Mouse (Mus musculus): Measurements from ENCODE around the gene Pigs. TPM values are rescaled to one million over a fixed set of nuclear protein-coding genes. Genes with fewer than 3 reads are reported as not detected.

Gene Pigs
- 88.3 and 89.0 TPM in 2 replicates for total RNA-seq (2014; rRNA removed)
- polyA plus RNA-seq (2015; fragmentation: Nextera tagmentation; extraction: Ambion mirVana) = 105 TPM in 2 replicates

- ATAC-seq = peak; percentile 95
- TF ChIP-seq CTCF (IDR thresholded peaks at IDR 0.05; ENCODE audit: low read depth) = peak; percentile 37
- no peaks in the 10 kb centered on the region for H3K9me3 ChIP-seq (ENCODE audit: low read length)
- peak within 1 kb of the TSS; percentile 88 for H3K4me2 ChIP-seq (ENCODE audit: low read depth, low read length)
- no peaks in the 10 kb centered on the region for H3K36me3 ChIP-seq (ENCODE audit: insufficient read depth, low read length)
- H3K27me3 ChIP-seq (ENCODE audit: insufficient read depth, low read length) = no peaks in the 10 kb centered on the region
- 12% methylated on average over 35 of the region's 37 CpGs for WGBS
- H3K9ac ChIP-seq (replicated peaks; ENCODE audit: low read length) = peak within 1 kb of the TSS; percentile 85
- H3K27ac ChIP-seq = peak within 1 kb of the TSS; percentile 43
- H3K4me1 ChIP-seq (ENCODE audit: insufficient read depth, low read length) = peaks cover 8% of the 10 kb centered on the region
- DNase-seq (ENCODE audit: low spot score) = peak; percentile 98
- peak within 1 kb of the TSS; percentile 81 for H3K4me3 ChIP-seq (ENCODE audit: low read length)
These were observed at the start of gene Pigs for GRCm38 (mm10) chr11:78327634-78328511. Gene Pigs (plus strand): TSS chr11:78328415.

- Histone ChIP-seq H3K27ac (no peak overlapping the region), H3K9ac (replicated peaks; ENCODE audit: low read length) (no peak overlapping the region), H3K4me2 (ENCODE audit: low read depth, low read length) (no peak overlapping the region), H3K4me1 (ENCODE audit: insufficient read depth, low read length) (no peaks in the 10 kb centered on the region), H3K4me3 (ENCODE audit: low read length) (no peak overlapping the region), H3K36me3 (ENCODE audit: insufficient read depth, low read length) (peaks cover 75% of the 10 kb centered on the region), H3K9me3 (ENCODE audit: low read length) (no peaks in the 10 kb centered on the region), H3K27me3 (ENCODE audit: insufficient read depth, low read length) (no peaks in the 10 kb centered on the region)
- ATAC-seq = no peak
- no peak for DNase-seq (ENCODE audit: low spot score)
- no peak for TF ChIP-seq CTCF (IDR thresholded peaks at IDR 0.05; ENCODE audit: low read depth)
- 82% methylated on average over 7 of the region's 7 CpGs for WGBS
These were observed 49.4 kb upstream of the Pigs start for GRCm38 (mm10) chr11:78278853-78279252.

GRCm38 (mm10) chr11:78279586-78279985, 48.6 kb upstream of the Pigs start:
- no peaks in the 10 kb centered on the region for H3K27me3 ChIP-seq (ENCODE audit: insufficient read depth, low read length)
- H3K27ac ChIP-seq = no peak overlapping the region
- peaks cover 80% of the 10 kb centered on the region for H3K36me3 ChIP-seq (ENCODE audit: insufficient read depth, low read length)
- WGBS = 73% methylated on average over 4 of the region's 4 CpGs
- peak; percentile 10 for DNase-seq (ENCODE audit: low spot score)
- H3K9ac ChIP-seq (replicated peaks; ENCODE audit: low read length) = no peak overlapping the region
- no peaks in the 10 kb centered on the region for H3K9me3 ChIP-seq (ENCODE audit: low read length)
- no peak overlapping the region for H3K4me3 ChIP-seq (ENCODE audit: low read length)
- H3K4me1 ChIP-seq (ENCODE audit: insufficient read depth, low read length) = no peaks in the 10 kb centered on the region
- H3K4me2 ChIP-seq (ENCODE audit: low read depth, low read length) = no peak overlapping the region
- no peak for ATAC-seq
- no peak for TF ChIP-seq CTCF (IDR thresholded peaks at IDR 0.05; ENCODE audit: low read depth)

- ATAC-seq = no peak
- WGBS = 96% methylated on average over 7 of the region's 7 CpGs
These were observed 39.0 kb upstream of the Pigs start for GRCm38 (mm10) chr11:78289146-78289763.

GRCm38 (mm10) chr11:78290654-78291053, 37.6 kb upstream of the Pigs start, which contains the start of gene BC030499:
Gene BC030499 (plus strand): TSS chr11:78290841.
- no peak for DNase-seq (ENCODE audit: low spot score)
- H3K27ac ChIP-seq = no peak within 1 kb of the TSS
- no peak within 1 kb of the TSS for H3K4me3 ChIP-seq (ENCODE audit: low read length)
- no peak for TF ChIP-seq CTCF (IDR thresholded peaks at IDR 0.05; ENCODE audit: low read depth)
- H3K9ac ChIP-seq (replicated peaks; ENCODE audit: low read length) = no peak within 1 kb of the TSS
- WGBS = 93% methylated on average over 4 of the region's 4 CpGs
- H3K36me3 ChIP-seq (ENCODE audit: insufficient read depth, low read length) = peaks cover 48% of the 10 kb centered on the region
- no peaks in the 10 kb centered on the region for H3K27me3 ChIP-seq (ENCODE audit: insufficient read depth, low read length)
- ATAC-seq = no peak
- no peaks in the 10 kb centered on the region for H3K9me3 ChIP-seq (ENCODE audit: low read length)
- H3K4me1 ChIP-seq (ENCODE audit: insufficient read depth, low read length) = no peaks in the 10 kb centered on the region
- no peak within 1 kb of the TSS for H3K4me2 ChIP-seq (ENCODE audit: low read depth, low read length)

More at GRCm38 (mm10) chr11:78289146-78289763, 39.0 kb upstream of the Pigs start:
- TF ChIP-seq CTCF (IDR thresholded peaks at IDR 0.05; ENCODE audit: low read depth) = no peak
- Histone ChIP-seq H3K9me3 (ENCODE audit: low read length) (no peaks in the 10 kb centered on the region), H3K4me3 (ENCODE audit: low read length) (no peak overlapping the region), H3K4me1 (ENCODE audit: insufficient read depth, low read length) (no peaks in the 10 kb centered on the region), H3K9ac (replicated peaks; ENCODE audit: low read length) (no peak overlapping the region), H3K27ac (no peak overlapping the region), H3K27me3 (ENCODE audit: insufficient read depth, low read length) (no peaks in the 10 kb centered on the region), H3K4me2 (ENCODE audit: low read depth, low read length) (no peak overlapping the region), H3K36me3 (ENCODE audit: insufficient read depth, low read length) (peaks cover 62% of the 10 kb centered on the region)
- DNase-seq (ENCODE audit: low spot score) = no peak

- Histone ChIP-seq H3K36me3 (ENCODE audit: insufficient read depth, low read length) (peaks cover 15% of the 10 kb centered on the region; the same call in 1 of the 2 replicates), H3K27me3 (ENCODE audit: insufficient read depth, low read length) (no peaks in the 10 kb centered on the region), H3K9me3 (ENCODE audit: low read length) (no peaks in the 10 kb centered on the region), H3K4me3 (ENCODE audit: low read length) (no peak overlapping the region), H3K9ac (replicated peaks; ENCODE audit: low read length) (no peak overlapping the region), H3K4me2 (ENCODE audit: low read depth, low read length) (no peak overlapping the region), H3K4me1 (ENCODE audit: insufficient read depth, low read length) (no peaks in the 10 kb centered on the region), H3K27ac (no peak overlapping the region)
- ATAC-seq = no peak
- TF ChIP-seq CTCF (IDR thresholded peaks at IDR 0.05; ENCODE audit: low read depth) = no peak
- 97% methylated on average over 6 of the region's 6 CpGs for WGBS
- no peak for DNase-seq (ENCODE audit: low spot score)
These were observed 33.6 kb upstream of the Pigs start for GRCm38 (mm10) chr11:78294585-78294984.
